Mouse (Mus musculus): ENCODE data around the gene Trpm7. TPM values are rescaled to one million over a fixed set of nuclear protein-coding genes. Genes with fewer than 3 reads are reported as not detected.

Gene Trpm7
- polyA plus RNA-seq, 2 experiments from 2014 or later, result 49.8 to 55.8 TPM

GRCm38 (mm10) chr2:126816644-126817347 is 59.2 kb downstream of the Trpm7 start:
- ATAC-seq, result no peak

DNA sequence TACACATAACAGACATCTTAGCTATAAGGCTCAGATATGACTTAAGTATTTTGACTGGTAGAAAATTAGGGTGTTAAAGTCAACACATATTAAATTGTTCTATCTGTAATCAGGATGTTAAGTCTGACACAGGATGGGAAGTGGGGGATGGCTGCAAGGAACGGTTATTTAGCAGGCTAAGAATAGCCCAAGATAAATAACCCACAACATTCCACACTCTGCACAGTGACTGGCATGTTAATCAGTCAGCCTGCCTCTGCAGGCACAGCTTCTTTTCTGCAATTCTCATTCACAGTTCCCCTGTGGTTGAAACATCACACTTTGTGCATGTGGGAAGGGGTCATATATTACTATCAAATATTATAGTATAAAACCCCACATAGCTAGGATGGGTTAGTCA is 60.2 kb downstream of the Trpm7 start:
- no peak for ATAC-seq

GRCm38 (mm10) chr2:126801980-126802379 is 74.0 kb downstream of the Trpm7 start:
- no peak for ATAC-seq

- ATAC-seq, result no peak
Measured at GRCm38 (mm10) chr2:126798455-126798854, 77.6 kb downstream of the Trpm7 start.

DNA sequence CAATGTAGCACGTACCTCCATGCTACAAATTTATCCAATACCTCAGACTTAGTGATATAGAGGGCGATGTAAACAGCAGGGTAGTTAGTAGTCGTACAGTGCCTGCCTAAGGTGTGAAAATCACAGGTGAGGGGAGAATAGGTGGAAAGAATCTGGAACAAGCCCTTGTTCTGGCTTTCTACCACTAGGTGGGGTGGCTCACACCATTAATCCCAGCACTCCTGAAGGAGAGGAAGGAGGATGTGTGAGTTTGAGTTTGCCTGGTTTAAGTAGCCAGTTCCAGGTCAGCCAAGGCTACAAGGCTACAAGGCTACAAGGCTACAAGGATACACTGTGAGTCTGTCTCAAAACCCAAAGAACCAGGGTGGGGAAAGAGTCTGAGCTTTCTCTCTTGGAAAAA is 80.3 kb downstream of the Trpm7 start:
- no peak for ATAC-seq

GRCm38 (mm10) chr2:126792611-126793010 is 83.4 kb downstream of the Trpm7 start:
- ATAC-seq, result no peak

- ATAC-seq, result no peak
Measured at GRCm38 (mm10) chr2:126787721-126788342, 88.2 kb downstream of the Trpm7 start.

DNA sequence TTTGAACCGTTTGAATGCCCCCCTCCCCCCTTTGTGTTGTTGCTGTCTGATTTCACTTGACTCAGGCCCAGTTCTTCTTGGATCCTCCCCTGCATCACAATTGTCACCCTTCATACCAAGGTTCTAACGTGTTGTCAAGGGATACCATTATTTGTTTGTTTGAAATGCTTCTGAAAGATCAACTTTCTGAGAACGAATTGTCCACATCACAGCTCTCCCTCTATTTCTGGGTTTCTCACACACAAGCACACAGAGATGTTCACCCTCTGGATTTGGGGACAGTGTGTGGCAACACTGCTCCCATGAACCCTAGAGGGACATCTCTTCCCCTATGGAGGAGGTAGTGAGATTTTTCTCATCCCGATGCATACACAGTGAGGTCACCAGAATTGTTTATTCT is 92.7 kb downstream of the Trpm7 start, which contains the start of gene Usp50:
Gene Usp50 (minus strand): TSS at position 101 of the 400 bp plus-strand sequence.
- no peak for ATAC-seq

DNA sequence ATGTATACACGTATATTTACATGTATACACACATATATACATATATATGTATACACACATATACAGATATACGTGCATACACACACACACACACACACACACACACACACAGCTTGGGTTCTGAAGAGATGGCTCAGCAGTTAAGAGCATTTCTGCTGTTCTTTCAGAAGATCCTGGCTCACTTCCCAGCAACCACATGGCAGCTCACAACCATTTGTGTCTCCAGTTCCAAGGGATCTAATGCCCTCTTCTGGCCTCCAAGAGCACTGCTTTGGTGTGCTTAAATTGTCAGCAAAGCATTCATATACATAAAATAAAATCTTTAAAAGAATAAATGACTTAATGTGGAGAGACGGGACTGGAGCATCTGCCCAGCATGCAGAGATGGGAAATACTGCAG is 93.6 kb downstream of the Trpm7 start:
- no peak for ATAC-seq

GRCm38 (mm10) chr2:126781478-126781877 is 94.6 kb downstream of the Trpm7 start:
- ATAC-seq, result no peak

- ATAC-seq, result no peak
Measured at GRCm38 (mm10) chr2:126780286-126780685, 95.7 kb downstream of the Trpm7 start.

- ATAC-seq, result no peak
Measured at GRCm38 (mm10) chr2:126778806-126779205, 97.2 kb downstream of the Trpm7 start.

DNA sequence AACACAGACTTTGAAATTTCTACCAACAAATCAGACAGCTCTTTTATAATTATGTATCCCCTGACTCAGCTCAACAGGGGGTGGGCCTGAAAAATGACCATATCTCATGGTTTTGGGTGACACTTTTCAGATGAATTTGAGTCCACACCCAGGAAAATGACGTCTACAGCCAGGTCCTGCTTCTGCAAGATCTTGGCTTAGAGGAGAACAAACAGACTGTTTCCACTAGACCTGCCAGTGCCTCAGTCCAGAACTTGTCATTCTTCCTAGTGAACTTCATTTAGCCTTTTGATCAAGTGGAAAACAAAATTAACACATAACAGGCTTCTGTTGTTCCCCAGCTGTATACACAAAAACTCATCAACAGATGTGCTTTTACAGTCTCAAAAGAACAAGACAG is 99.6 kb downstream of the Trpm7 start:
- ATAC-seq, result no peak

- ATAC-seq, result no peak
Measured at GRCm38 (mm10) chr2:126775951-126776350, 100.1 kb downstream of the Trpm7 start.

GRCm38 (mm10) chr2:126772217-126772616 is 103.8 kb downstream of the Trpm7 start:
- ATAC-seq, result no peak

GRCm38 (mm10) chr2:126769431-126770181 is 106.4 kb downstream of the Trpm7 start:
- ATAC-seq, result no peak

GRCm38 (mm10) chr2:126768194-126768593 is 107.8 kb downstream of the Trpm7 start:
- ATAC-seq, result no peak

GRCm38 (mm10) chr2:126767599-126767998 is 108.4 kb downstream of the Trpm7 start:
- no peak for ATAC-seq

GRCm38 (mm10) chr2:126765867-126766582 is 110.0 kb downstream of the Trpm7 start:
- no peak for ATAC-seq

- ATAC-seq, result no peak
Measured at GRCm38 (mm10) chr2:126759351-126759750, 116.7 kb downstream of the Trpm7 start.

DNA sequence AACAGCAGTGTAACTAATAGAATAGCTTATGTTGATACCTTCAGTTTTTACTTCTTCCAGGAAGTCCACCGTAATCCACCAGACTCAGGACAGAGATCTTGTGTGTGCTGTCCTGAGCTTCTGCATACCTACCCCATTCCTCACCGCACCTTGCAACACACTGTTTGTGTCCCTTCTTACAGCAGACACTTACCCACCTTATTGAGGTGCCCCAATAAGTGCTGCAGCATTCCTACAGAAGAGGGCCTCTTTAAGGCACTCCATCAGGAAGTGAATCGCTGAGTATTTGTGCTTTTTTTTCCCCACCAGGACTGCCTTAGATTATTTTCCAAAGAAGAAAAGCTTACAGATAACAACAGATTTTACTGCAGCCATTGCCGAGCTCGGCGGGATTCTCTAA is 120.4 kb downstream of the Trpm7 start:
- no peak for ATAC-seq

DNA sequence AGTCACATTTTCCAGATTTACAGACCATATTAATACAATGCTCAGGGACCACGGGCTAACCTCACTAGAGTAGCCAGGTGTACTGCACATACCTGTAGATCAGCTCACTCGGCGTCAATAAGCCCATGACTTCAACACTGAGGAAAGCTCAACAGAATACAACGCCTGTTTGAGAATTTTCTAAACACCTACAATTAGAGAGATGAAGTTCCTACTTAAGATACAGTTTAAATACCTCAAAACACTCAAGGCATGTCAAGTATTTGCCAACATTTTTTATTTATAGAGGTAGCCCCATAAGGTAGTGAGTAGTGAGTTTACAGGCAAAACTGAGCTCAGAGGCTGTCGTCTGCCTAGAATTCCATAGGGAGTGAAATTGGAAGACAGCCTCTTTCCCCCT is 132.6 kb downstream of the Trpm7 start:
- no peak for ATAC-seq

All from activated CD4-positive, CD25-positive, alpha-beta regulatory T cell, adult 4 months (primary cell).